Mouse (Mus musculus): ENCODE data around the gene Kcnv2.

DNA sequence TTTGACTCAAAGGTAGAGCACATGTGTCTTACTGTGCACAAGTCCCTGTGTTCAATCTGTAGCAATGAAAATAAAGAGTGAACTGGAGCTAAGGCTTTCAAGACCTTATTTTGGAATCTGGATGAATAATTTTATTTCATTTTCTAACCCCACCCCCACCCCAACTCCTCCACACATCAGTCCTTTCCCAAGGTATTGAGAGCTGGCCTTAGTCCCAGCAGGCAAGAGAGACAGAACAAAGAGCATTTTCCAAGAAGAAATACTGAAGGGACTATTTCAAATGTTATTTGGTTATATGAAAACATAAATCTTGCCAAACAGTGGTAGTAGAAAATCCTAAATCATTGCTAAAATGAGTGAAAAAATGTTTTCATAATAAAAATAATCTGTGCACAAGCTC is 38.0 kb downstream of the Kcnv2 start:
- TF ChIP-seq GATA1 (IDR thresholded peaks at IDR 0.05; ENCODE audit: borderline replicate concordance, low read length): no peak
- no peak for TF ChIP-seq FLI1 (IDR thresholded peaks at IDR 0.05; ENCODE audit: low read length)
